Mouse (Mus musculus) testis, adult 2 months (tissue): ENCODE results near the gene Hoxd8.

Source experiments
- CTCF ChIP-seq: fragments of 200-500 bp; IDR thresholded peaks from 2 replicates; pipeline ENCODE4 v1.5.1; 2012; ENCODE audit warnings: low read depth, mild to moderate bottlenecking, inconsistent platforms, low read length, moderate library complexity; ENCODE audit not compliant: control insufficient read depth, insufficient read depth, insufficient replicate concordance
- POLR2A ChIP-seq: fragments of 200-500 bp; IDR thresholded peaks from 2 replicates; pipeline ENCODE4 v1.6.1; 2012; ENCODE audit warnings: low read depth, mild to moderate bottlenecking, inconsistent platforms, low read length, moderate library complexity; ENCODE audit not compliant: control insufficient read depth

DNA sequence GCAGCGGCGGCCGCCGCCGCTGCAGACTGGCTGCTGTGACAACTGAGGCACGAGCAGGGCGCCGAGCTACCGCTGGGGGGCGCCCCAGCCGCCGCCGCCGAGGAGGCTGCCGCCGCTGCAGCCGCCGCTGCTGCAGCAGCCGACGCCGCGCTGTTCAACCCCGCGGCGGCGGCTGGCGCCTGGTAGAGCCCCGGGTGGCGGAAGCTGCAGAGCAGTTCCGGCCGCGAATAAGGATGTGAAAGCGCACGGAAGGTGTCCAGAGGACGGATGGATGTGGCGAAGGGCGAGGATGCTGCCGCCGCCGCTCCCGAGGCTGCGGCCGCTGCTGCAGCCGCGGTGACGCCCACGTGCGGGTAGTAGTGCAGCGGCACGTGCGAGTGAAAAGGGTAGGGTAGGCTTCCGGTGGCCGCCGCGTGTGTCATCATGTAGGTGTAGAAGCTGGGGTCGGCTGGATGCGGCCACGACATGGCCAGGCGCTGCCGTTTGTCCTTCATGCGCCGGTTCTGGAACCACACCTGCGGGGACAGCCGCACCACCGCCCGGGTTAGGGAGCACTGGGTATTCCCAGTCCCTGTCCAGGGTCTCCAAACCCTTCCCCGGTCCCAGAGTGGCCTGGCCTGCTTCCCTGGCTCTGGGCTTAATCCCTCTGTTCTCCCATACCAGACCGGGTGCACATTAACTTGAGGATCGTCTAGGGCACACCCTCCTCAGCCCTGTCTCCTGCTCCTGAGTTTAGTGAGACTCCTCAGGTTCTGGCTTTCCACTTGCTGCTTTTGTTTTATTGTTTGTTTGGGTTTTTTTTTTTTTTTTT lies 48.4 kb upstream of the Hoxd8 start:
- no peak for TF ChIP-seq POLR2A
- no peak for TF ChIP-seq CTCF
